Mouse (Mus musculus) heart, postnatal 0 days (tissue): ENCODE data around the gene Zfp551.

Experiments used
- CTCF ChIP-seq: IDR thresholded peaks from 2 replicates; pipeline ENCODE4 v1.5.1; 2016; ENCODE audit warnings: antibody characterized with exemption, control low read depth, low read depth
- EP300 ChIP-seq: IDR thresholded peaks from 2 replicates; pipeline ENCODE4 v1.6.1; 2016; ENCODE audit warnings: antibody characterized with exemption, low read depth

DNA sequence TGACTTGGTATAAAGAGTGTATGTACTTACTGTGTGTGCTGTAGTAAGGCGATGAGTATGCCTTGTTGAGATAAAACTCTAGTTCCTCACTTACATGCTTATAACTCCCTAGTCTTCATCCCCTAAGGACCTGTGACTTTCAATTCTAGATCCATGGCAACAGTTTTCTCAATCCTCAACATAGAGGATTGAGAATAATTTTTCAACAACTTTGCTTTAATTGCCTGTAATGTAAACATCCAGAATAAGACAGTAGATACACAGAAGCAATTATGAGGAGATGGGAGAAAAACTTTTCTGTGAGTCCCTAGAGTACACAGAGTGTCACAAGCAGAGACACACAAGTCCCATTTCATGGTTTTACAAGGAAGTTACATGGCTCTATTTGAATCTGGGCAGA, 53.4 kb downstream of the Zfp551 start, which contains the start of gene Vmn1r84:
- no peak for TF ChIP-seq CTCF
- TF ChIP-seq EP300 = no peak
